Mouse (Mus musculus) brain, embryonic 14.5 days (tissue): ENCODE measurements around the gene Ubfd1.

ENCODE experiments used
- CTCF ChIP-seq: fragments of 200-500 bp; IDR thresholded peaks from 2 replicates; pipeline ENCODE4 v1.5.1; 2012; ENCODE audit warnings: inconsistent platforms, mild to moderate bottlenecking, moderate library complexity, borderline replicate concordance; ENCODE audit not compliant: insufficient read depth, insufficient read length; ENCODE audit errors: extremely low read depth
- POLR2A ChIP-seq: fragments of 200-500 bp; IDR thresholded peaks from 2 replicates; pipeline ENCODE4 v1.6.1; 2012; ENCODE audit warnings: mild to moderate bottlenecking, inconsistent platforms, borderline replicate concordance; ENCODE audit not compliant: poor library complexity, insufficient read depth, insufficient read length, severe bottlenecking; ENCODE audit errors: extremely low read depth

GRCm38 (mm10) chr7:122079798-122080554 lies 13.0 kb downstream of the Ubfd1 start:
- TF ChIP-seq CTCF (no peak), POLR2A (no peak)
